Mouse (Mus musculus) gastrocnemius, postnatal 36 days (tissue): ENCODE measurements around the gene Actr3. TPM values are rescaled to one million over a fixed set of nuclear protein-coding genes. Genes with fewer than 3 reads are reported as not detected.
"Not testable (repeated sequence)": the region's sequence is repeated elsewhere in the genome, so short reads cannot be mapped to it uniquely, and the experiment has no call there.

Experiments
- DNase-seq, 2 experiments: peaks; one replicate each; pipeline ENCODE4 v3.0.0; 2022
- intact Hi-C: fragments of 180-260 bp; cut with DNase I; formaldehyde crosslinking; loops from one replicate; pipeline ENCODE4 v1.15.1; 2025
- total RNA-seq, 2 experiments: library from RNA; stranded (reverse); gene quantifications; 2 replicates each; pipeline ENCODE4 v1.2.3; 2021

Actr3 gene
- total RNA-seq, 2 experiments from 2014 or later, result 34.4 to 34.8 TPM

DNA sequence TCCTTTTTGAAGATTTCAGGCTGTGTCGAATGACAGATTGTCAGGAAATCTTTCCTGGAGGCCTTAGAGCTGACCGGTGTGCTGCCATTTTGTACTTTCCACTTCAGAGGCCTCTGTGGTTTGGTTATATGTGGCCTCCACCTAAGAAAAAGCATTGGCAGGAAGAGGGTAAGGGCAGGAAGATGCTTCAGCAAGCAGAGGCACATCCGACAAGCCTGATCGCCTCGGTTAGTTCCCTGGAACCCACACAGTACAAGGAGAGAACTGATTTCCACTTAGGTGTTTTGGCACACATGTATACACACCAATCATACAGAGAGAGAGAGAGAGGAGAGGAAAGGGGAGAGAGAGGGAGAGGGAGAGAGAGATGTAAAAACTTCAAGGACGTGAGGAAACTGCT, 5.7 kb upstream of the Actr3 start:
- DNase-seq, result no peak
- intact Hi-C loops, result no loop called here

GRCm38 (mm10) chr1:125439556-125439955, 4.0 kb upstream of the Actr3 start:
- DNase-seq, result no peak
- intact Hi-C loops, result no loop called here

- intact Hi-C loops, result no loop called here
- no peak for DNase-seq
These were observed 3.3 kb upstream of the Actr3 start for GRCm38 (mm10) chr1:125438826-125439225.

GRCm38 (mm10) chr1:125437927-125438326, 2.4 kb upstream of the Actr3 start:
- intact Hi-C loops, result no loop called here
- DNase-seq, result no peak

DNA sequence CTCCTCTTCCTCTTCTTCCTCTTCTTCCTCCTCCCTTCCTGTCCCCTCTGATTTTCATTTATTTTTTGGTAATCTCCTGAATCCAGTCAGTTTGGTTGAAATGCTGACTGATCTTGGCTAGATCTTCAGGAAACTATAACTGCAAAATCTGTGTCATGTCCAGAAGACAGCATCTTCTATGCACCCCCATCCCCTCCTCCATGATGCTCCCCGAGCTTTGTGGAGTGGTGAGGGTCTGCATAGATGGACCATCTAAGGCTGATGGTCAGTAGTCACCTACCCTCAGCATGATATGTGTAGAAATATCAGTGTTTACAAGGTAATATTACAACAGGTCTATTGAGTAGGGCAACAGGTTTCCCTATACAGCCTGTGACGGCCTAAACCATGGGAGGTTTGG, 1.6 kb upstream of the Actr3 start:
- intact Hi-C loops, result no loop called here
- no peak for DNase-seq

DNA sequence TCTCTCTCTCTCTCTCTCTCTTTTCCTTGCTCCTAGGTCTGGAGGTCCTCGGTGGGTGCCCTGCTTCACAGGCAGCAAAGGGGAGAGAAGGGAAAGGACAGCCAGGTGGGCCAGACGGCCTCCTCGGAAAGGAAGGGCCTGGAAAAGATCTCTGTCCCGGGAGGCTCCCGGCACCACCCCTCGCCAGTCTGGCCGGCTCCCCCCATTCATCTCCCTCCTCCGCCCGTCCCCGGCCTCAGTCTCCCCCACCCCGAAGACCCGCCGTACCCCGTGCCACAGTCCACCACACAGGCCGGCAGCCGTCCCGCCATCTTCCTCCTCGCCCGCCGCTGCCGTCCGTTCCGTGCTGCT, 534 bp downstream of the Actr3 start:
- DNase-seq, result no peak
- intact Hi-C loops, result loop anchor here (1.0 kb wide), 1 partner anchor 125 kb away; the partner anchor contains the start of gene Slc35f5

GRCm38 (mm10) chr1:125434485-125435001, 984 bp downstream of the Actr3 start:
- peak in 1 of 2 experiments; percentile 39 for DNase-seq
- intact Hi-C loops, result loop anchor here (1.0 kb wide), 1 partner anchor 126 kb away; the partner anchor contains the start of gene Slc35f5

- DNase-seq, result no peak
- intact Hi-C loops, result no loop called here
These were observed 4.2 kb downstream of the Actr3 start for GRCm38 (mm10) chr1:125431286-125431685.

- intact Hi-C loops, result no loop called here
- DNase-seq, result no peak
These were observed 4.8 kb downstream of the Actr3 start for GRCm38 (mm10) chr1:125430737-125431136.

DNA sequence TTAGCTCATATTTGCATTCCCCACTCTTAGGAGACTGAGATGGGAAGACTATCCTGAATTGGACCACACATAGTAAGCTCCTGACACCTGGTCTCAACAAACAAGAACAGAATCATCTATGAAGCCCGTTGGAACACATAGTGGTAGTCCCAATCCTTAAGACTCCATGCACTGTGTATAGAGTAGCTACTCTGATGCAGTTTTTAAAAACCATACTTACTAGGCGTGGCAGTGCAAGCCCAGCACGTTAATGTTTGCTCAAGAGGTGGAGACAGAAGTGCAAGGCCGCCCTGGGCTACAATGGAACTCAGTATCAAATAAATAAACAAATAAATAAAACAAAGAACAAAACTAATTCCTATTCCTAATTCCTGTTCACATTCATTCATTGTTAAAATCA, 5.5 kb downstream of the Actr3 start:
- DNase-seq, result no peak
- intact Hi-C loops, result no loop called here

DNA sequence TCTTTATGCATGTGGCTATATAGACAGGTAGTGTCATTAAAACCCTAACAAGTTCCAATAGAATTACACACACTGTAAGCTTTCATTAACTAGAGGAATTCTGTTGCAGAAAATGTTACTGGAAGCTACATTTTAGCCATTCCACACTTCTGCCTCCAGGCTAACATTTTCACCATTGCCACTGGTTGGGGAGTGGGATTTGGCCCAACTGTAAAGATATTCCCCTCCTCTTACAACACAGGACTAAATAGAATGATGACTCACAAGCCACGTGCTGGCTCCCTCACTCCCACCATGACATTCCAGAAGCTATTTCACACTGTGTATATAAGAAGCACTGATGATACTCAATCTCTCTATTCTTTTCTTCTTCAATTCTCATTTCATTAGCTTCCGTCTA, 7.2 kb downstream of the Actr3 start:
- intact Hi-C loops, result no loop called here

DNA sequence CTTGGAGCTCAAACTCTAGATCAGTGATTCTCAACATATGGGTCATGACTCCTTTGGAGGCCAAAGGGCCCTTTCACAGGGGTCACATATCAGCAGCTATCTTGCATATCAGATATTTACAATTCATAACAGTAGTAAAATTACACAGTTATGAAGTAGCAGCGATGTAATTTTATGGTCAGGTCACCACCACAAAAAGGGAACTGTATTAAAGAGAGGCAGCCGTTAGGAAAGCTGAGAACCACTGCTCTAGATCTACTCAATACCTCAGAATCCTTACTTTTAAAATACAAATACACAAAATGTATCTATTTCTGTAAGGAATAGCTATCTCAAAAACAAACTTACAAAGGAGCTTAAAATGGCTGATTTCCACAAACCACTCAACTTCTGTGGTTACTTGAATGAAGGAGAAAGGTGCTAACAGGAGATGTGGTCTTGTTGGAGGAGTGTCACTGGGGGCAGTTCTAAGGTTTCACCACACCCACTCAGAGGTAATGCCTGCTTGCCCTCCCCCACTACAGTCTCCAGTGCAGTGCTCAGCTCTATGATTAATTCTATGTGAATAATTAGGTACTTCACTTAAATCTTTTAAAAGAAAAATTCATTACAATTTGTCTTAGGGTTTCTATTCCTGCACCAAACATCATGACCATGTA, 9.0 kb downstream of the Actr3 start:
- no peak for DNase-seq
- intact Hi-C loops, result no loop called here

More for the DNA sequence above, 7.2 kb downstream of the Actr3 start:
- DNase-seq, result no peak

GRCm38 (mm10) chr1:125419906-125420305, 15.6 kb downstream of the Actr3 start:
- no peak for DNase-seq
- intact Hi-C loops, result no loop called here

DNA sequence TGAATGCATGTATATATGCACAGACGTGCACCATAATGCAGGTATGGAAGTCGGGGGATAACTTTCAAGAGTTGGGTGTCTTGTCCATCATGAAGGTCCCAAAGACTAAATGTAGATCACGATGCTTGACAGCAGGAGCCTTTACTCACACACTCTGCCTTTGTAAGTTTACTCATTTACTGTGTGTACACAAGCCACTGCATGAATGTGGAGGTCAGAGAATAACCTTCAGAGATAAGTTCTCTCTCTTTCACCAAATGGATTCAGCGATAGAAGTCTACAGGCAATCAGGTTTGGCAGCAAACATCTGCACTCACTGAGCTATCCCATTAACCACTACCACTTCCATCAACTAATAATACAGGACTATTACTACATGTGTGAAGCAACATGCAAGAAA, 16.8 kb downstream of the Actr3 start:
- DNase-seq, result no peak
- intact Hi-C loops, result no loop called here

- DNase-seq, result no peak
- intact Hi-C loops, result no loop called here
These were observed 28.3 kb downstream of the Actr3 start for GRCm38 (mm10) chr1:125407220-125407619.

DNA sequence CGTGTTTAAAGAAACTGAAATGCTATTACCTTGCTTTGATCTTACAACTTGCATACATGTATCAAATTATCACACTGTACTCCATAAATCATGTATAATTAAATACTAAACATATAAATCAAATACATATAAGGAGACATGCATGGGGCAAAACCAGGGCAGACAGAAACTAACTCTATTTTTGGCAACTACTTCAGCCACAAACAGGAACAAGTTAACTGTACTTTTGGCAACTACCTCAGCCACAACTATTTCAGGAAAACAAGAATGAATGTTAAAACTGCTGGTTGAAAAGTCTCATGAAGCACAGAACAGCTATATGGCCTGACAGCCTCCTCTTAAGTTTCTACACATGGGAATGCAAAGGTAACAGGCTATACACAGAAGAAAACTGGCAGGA, 40.1 kb downstream of the Actr3 start:
- no peak for DNase-seq
- intact Hi-C loops, result no loop called here

GRCm38 (mm10) chr1:125393324-125393723, 42.2 kb downstream of the Actr3 start:
- intact Hi-C loops, DNase-seq: not testable (repeated sequence)

DNA sequence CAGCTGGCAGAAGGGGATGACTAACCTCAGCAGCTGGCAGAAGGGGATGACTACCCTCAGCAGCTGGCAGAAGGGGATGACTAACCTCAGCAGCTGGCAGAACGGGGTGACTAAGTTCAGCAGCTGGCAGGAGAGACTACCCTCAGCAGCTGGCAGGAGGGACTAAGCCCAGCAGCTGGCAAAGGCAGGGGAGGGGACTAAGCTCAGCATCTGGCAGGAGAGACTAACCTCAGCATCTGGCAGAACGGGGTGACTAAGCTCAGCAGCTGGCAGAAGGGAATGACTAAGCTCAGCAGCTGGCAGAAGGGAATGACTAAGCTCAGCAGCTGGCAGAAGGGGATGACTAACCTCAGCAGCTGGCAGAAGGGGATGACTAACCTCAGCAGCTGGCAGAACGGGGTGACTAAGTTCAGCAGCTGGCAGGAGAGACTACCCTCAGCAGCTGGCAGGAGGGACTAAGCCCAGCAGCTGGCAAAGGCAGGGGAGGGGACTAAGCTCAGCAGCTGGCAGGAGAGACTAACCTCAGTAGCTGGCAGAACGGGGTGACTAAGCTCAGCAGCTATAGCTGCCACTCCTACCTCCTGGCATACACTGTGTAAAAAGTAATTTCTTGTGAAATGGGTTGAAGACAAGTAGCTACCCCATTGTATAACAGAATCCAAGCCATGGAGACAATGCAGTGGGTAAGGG, 45.3 kb downstream of the Actr3 start:
- DNase-seq, intact Hi-C loops: not testable (repeated sequence)

GRCm38 (mm10) chr1:125389634-125390033, 45.9 kb downstream of the Actr3 start:
- intact Hi-C loops, DNase-seq: not testable (repeated sequence)

DNA sequence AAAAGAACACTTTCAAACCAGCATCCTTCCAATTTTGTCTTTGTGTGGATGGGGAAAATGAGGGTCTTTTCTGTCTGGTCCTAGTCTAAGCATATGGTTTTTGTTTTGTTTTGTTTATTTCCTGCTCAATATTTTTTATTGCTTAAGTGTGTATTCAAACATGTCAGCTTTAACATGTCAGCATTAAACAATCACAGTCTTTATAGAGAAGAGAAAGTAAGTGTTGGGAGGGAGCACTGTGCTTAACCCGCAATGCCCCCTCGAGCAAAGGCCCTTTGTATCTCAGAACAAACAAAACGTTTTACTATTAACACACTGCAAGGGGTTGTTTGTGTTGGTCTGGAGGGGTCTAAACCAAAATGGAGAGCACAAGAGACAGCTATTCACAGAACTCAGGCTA, 47.2 kb downstream of the Actr3 start:
- intact Hi-C loops, result no loop called here

GRCm38 (mm10) chr1:125386217-125386616, 49.3 kb downstream of the Actr3 start:
- no peak for DNase-seq
- intact Hi-C loops, result no loop called here

More for the DNA sequence above, 47.2 kb downstream of the Actr3 start:
- no peak for DNase-seq

GRCm38 (mm10) chr1:125382622-125383021, 52.9 kb downstream of the Actr3 start:
- intact Hi-C loops, result no loop called here
- no peak for DNase-seq
